In the genomic region with DNA sequence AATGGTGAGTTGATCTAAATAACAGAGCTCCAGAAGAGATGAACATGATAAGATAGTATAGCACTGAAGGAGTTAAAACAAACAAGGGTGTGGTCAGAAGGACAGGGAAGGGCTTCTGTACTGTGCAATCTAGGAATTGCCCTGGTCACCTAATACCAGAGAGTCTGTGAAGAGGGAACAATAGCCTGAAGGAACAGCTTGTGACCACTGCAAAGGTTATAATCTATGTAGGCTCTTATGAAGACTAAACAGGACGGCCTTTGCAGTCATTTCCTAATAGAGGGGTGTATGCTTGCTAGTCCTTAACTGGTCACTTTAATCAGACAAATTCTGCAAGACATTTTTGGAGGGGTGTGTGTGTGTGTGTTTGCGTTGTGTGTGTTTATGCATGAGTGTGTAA, we compare ENCODE assay signal across 16 mouse cellular contexts.
DNase-seq lines count a peak whose midpoint lies in the region; ATAC-seq and TF ChIP-seq lines count a peak whose summit lies in the region.
"Had no signal": no experiment of that assay in that cellular context is flagged by ENCODE, and none has a peak within 500 bp of the region (broad histone marks: within the 10 kb centered on the region; RNA-seq: fewer than 3 reads in every experiment).

No protein-coding gene starts in this region.

- DNase-seq in heart, postnatal 36 days = no peak
- peak; percentile 27 for DNase-seq in kidney, postnatal 0 days (ENCODE audit: low spot score)
- DNase-seq in kidney, adult 8-10 months = no peak
- DNase-seq: adrenal gland, postnatal 36 days; cerebellum, adult 8-10 months; spleen, adult 18-20 months had no signal

- 58% methylated on average over 2 of the region's 2 CpGs for WGBS in heart, embryonic 12.5 days
- WGBS in kidney, postnatal 0 days = 68% methylated on average over 2 of the region's 2 CpGs
- 63% methylated on average over 2 of the region's 2 CpGs for WGBS in heart, embryonic 16.5 days

- H3K27me3 ChIP-seq in heart, embryonic 12.5 days (replicated peaks) = no peaks in the 10 kb centered on the region
- no peaks in the 10 kb centered on the region for H3K27me3 ChIP-seq in kidney, postnatal 0 days (ENCODE audit: insufficient read depth, low read length)
- H3K27me3 ChIP-seq in heart, embryonic 16.5 days (ENCODE audit: control insufficient read depth, insufficient read depth, low read length) = no peaks in the 10 kb centered on the region
- H3K27me3 ChIP-seq: embryonic facial prominence, embryonic 13.5 days; hindbrain, embryonic 12.5 days; limb, embryonic 13.5 days; liver, embryonic 15.5 days; stomach, embryonic 15.5 days had no signal

- peak overlapping the region; percentile 59; the same call in 1 of the 2 replicates for H3K27ac ChIP-seq in heart, embryonic 12.5 days (ENCODE audit: poor library complexity, severe bottlenecking)
- H3K27ac ChIP-seq in kidney, postnatal 0 days = peak overlapping the region; percentile 25; the same call in 1 of the 2 replicates
- peak overlapping the region; percentile 66 for H3K27ac ChIP-seq in brown adipose tissue, adult 24 weeks (replicated peaks; ENCODE audit: low read depth, low read length)
- H3K27ac ChIP-seq in heart, embryonic 16.5 days (ENCODE audit: low read length) = peak overlapping the region; percentile 76
- H3K27ac ChIP-seq: embryonic facial prominence, embryonic 13.5 days; hindbrain, embryonic 12.5 days; limb, embryonic 13.5 days; liver, embryonic 15.5 days; stomach, embryonic 15.5 days had no signal

- no peaks in the 10 kb centered on the region for H3K36me3 ChIP-seq in heart, embryonic 12.5 days
- no peaks in the 10 kb centered on the region for H3K36me3 ChIP-seq in kidney, postnatal 0 days (ENCODE audit: insufficient read depth, low read length)
- no peaks in the 10 kb centered on the region for H3K36me3 ChIP-seq in heart, embryonic 16.5 days (ENCODE audit: control insufficient read depth, insufficient read depth)
- H3K36me3 ChIP-seq: embryonic facial prominence, embryonic 13.5 days; hindbrain, embryonic 12.5 days; limb, embryonic 13.5 days; liver, embryonic 15.5 days; stomach, embryonic 15.5 days had no signal

- no peak overlapping the region for H3K4me2 ChIP-seq in heart, embryonic 12.5 days
- no peak overlapping the region for H3K4me2 ChIP-seq in kidney, postnatal 0 days (ENCODE audit: low read length)
- no peak overlapping the region for H3K4me2 ChIP-seq in heart, embryonic 16.5 days (ENCODE audit: low read depth, low read length)
- H3K4me2 ChIP-seq: embryonic facial prominence, embryonic 13.5 days; hindbrain, embryonic 12.5 days; limb, embryonic 13.5 days; liver, embryonic 15.5 days; stomach, embryonic 15.5 days had no signal

- TF ChIP-seq CTCF in kidney, postnatal 0 days (IDR thresholded peaks at IDR 0.05; ENCODE audit: low read depth) = no peak

- no peak overlapping the region for H3K9ac ChIP-seq in heart, embryonic 12.5 days
- no peak overlapping the region for H3K9ac ChIP-seq in kidney, postnatal 0 days (ENCODE audit: low read depth, low read length)
- H3K9ac ChIP-seq in heart, embryonic 16.5 days (ENCODE audit: low read length) = no peak overlapping the region
- H3K9ac ChIP-seq: embryonic facial prominence, embryonic 13.5 days; hindbrain, embryonic 12.5 days; limb, embryonic 13.5 days; liver, embryonic 15.5 days; stomach, embryonic 15.5 days had no signal

- intact Hi-C loops in heart, postnatal 36 days (cut with DNase I) = no loop called here

- 0 out of 2 replicates have a peak, but pooled peaks have one; percentile 40 for ATAC-seq in heart, embryonic 12.5 days (ENCODE audit: insufficient number of reproducible peaks, low FRiP score)
- no peak for ATAC-seq in kidney, postnatal 0 days (replicated peaks; ENCODE audit: low FRiP score, low read depth)
- ATAC-seq in heart, embryonic 16.5 days (replicated peaks; ENCODE audit: extremely low read depth, insufficient read depth, low FRiP score) = 0 out of 2 replicates have a peak, but pooled peaks have one; percentile 15
- ATAC-seq in frontal cortex, adult (ENCODE audit: low TSS enrichment) = no peak
- ATAC-seq: inflammation-experienced regulatory T-cells, adult 6 months had no signal

- no peaks in the 10 kb centered on the region for H3K9me3 ChIP-seq in heart, embryonic 12.5 days (replicated peaks)
- no peaks in the 10 kb centered on the region for H3K9me3 ChIP-seq in kidney, postnatal 0 days (replicated peaks; ENCODE audit: low read length)
- H3K9me3 ChIP-seq in heart, embryonic 16.5 days (replicated peaks; ENCODE audit: control insufficient read depth, low read length) = no peaks in the 10 kb centered on the region
- H3K9me3 ChIP-seq: embryonic facial prominence, embryonic 13.5 days; hindbrain, embryonic 12.5 days; limb, embryonic 13.5 days; liver, embryonic 15.5 days; stomach, embryonic 15.5 days had no signal

- no peak overlapping the region for H3K4me3 ChIP-seq in heart, embryonic 12.5 days
- no peak overlapping the region for H3K4me3 ChIP-seq in kidney, postnatal 0 days (replicated peaks; ENCODE audit: low read depth, low read length)
- H3K4me3 ChIP-seq in brown adipose tissue, adult 24 weeks (ENCODE audit: insufficient read depth, low read depth, low read length) = no peak overlapping the region
- no peak overlapping the region for H3K4me3 ChIP-seq in heart, embryonic 16.5 days (ENCODE audit: low read length)
- H3K4me3 ChIP-seq: embryonic facial prominence, embryonic 13.5 days; hindbrain, embryonic 12.5 days; limb, embryonic 13.5 days; liver, embryonic 15.5 days; stomach, embryonic 15.5 days had no signal

- H3K4me1 ChIP-seq in heart, embryonic 12.5 days (replicated peaks) = peaks cover 49% of the 10 kb centered on the region
- H3K4me1 ChIP-seq in kidney, postnatal 0 days (replicated peaks; ENCODE audit: insufficient read depth, low read length) = no peaks in the 10 kb centered on the region
- H3K4me1 ChIP-seq in brown adipose tissue, adult 24 weeks (ENCODE audit: control insufficient read depth, insufficient read depth, insufficient read length, low read length) = no peaks in the 10 kb centered on the region
- H3K4me1 ChIP-seq in heart, embryonic 16.5 days (ENCODE audit: control insufficient read depth, insufficient read depth, low read length) = peaks cover 34% of the 10 kb centered on the region
- H3K4me1 ChIP-seq: embryonic facial prominence, embryonic 13.5 days; hindbrain, embryonic 12.5 days; liver, embryonic 15.5 days had no signal

Comparison
In these comparisons a context has a peak if more than half of its experiments do, and no peak if none do; other contexts are left out.
1. ATAC-seq: peak in heart, embryonic 12.5 days (single experiment) and heart, embryonic 16.5 days (single experiment); none in kidney, postnatal 0 days (single experiment) and frontal cortex, adult (single experiment).
2. H3K27ac ChIP-seq: peak in every context shown above with its lines; median percentile 76 in heart, embryonic 16.5 days; 66 in brown adipose tissue, adult 24 weeks; 59 in heart, embryonic 12.5 days; 25 in kidney, postnatal 0 days.